Mouse (Mus musculus): Measurements from ENCODE around the gene Dimt1.
"Not testable (repeated sequence)": the region's sequence is repeated elsewhere in the genome, so short reads cannot be mapped to it uniquely, and the experiment has no call there.

The Dimt1 gene

GRCm38 (mm10) chr13:106961496-106961895 lies 14.6 kb downstream of the Dimt1 start:
- no peak for DNase-seq (ENCODE audit: low spot score in 2 of 2)

- no peak for DNase-seq (ENCODE audit: low spot score in 2 of 2)
These were observed 50.0 kb downstream of the Dimt1 start for GRCm38 (mm10) chr13:106996891-106997290.

GRCm38 (mm10) chr13:106997557-106997956 lies 50.6 kb downstream of the Dimt1 start:
- DNase-seq (ENCODE audit: low spot score in 2 of 2), result not testable (repeated sequence)

GRCm38 (mm10) chr13:106998026-106998425 lies 51.1 kb downstream of the Dimt1 start:
- DNase-seq (ENCODE audit: low spot score in 2 of 2), result no peak

- peak; percentile 16 to 36 for DNase-seq (ENCODE audit: low spot score in 2 of 2)
These were observed 51.7 kb downstream of the Dimt1 start for GRCm38 (mm10) chr13:106998671-106999070.

GRCm38 (mm10) chr13:107003211-107003610 lies 56.3 kb downstream of the Dimt1 start:
- no peak for DNase-seq (ENCODE audit: low spot score in 2 of 2)

- DNase-seq (ENCODE audit: low spot score in 2 of 2), result no peak
These were observed 61.2 kb downstream of the Dimt1 start for GRCm38 (mm10) chr13:107008174-107008573.
